Mouse (Mus musculus): ENCODE data around the gene Ctns.

Ctns gene

GRCm38 (mm10) chr11:73137591-73138501, 61.0 kb downstream of the Ctns start, which contains the start of gene Haspin:
Gene Haspin, minus strand, starts transcription at chr11:73138294.
- DNase-seq, result peak; percentile 95

- no peak for DNase-seq
Measured at GRCm38 (mm10) chr11:73137116-73137515, 61.7 kb downstream of the Ctns start.

- no peak for DNase-seq
Measured at GRCm38 (mm10) chr11:73136587-73136986, 62.3 kb downstream of the Ctns start.

- DNase-seq, result no peak
Measured at GRCm38 (mm10) chr11:73134222-73134621, 64.6 kb downstream of the Ctns start.
